Mouse (Mus musculus): ENCODE results near the gene Aadacl3. TPM values are rescaled to one million over a fixed set of nuclear protein-coding genes. Genes with fewer than 3 reads are reported as not detected.

Gene Aadacl3
- total and polyA plus RNA-seq, 3 experiments: not detected

- no peaks in the 10 kb centered on the region for H3K36me3 ChIP-seq (ENCODE audit: control insufficient read depth in 1 of 2, insufficient read depth in 2 of 2, low read length in 2 of 2)
- H3K27me3 ChIP-seq (ENCODE audit: control insufficient read depth in 1 of 2, insufficient read depth in 2 of 2, low read length in 2 of 2): no peaks in the 10 kb centered on the region
- TF ChIP-seq RCOR1 (IDR thresholded peaks at IDR 0.05; ENCODE audit: low read depth, low read length): no peak
- TF ChIP-seq EP300 (IDR thresholded peaks at IDR 0.05; ENCODE audit: low read depth in 1 of 2, low read length in 2 of 2): no peak
- no peak for TF ChIP-seq MEF2A (IDR thresholded peaks at IDR 0.05; ENCODE audit: extremely low read depth, insufficient replicate concordance, low read depth, low read length, poor library complexity, severe bottlenecking)
- TF ChIP-seq ETS1 (IDR thresholded peaks at IDR 0.05; ENCODE audit: low read depth, low read length): no peak
- TF ChIP-seq MYB (IDR thresholded peaks at IDR 0.05; ENCODE audit: low read depth, low read length): no peak
- no peak for TF ChIP-seq MAX (IDR thresholded peaks at IDR 0.05; ENCODE audit: low read length)
- no peak for TF ChIP-seq SMC3 (IDR thresholded peaks at IDR 0.05; ENCODE audit: low read depth, low read length)
- no peak for TF ChIP-seq TCF12 (IDR thresholded peaks at IDR 0.05; ENCODE audit: low read depth, low read length)
- no peak for TF ChIP-seq E2F4 (IDR thresholded peaks at IDR 0.05; ENCODE audit: borderline replicate concordance, low read depth, low read length)
- TF ChIP-seq MXI1 (IDR thresholded peaks at IDR 0.05; ENCODE audit: low read depth, low read length): no peak
- H3K27ac ChIP-seq (ENCODE audit: control insufficient read depth, low read depth, low read length): no peak overlapping the region
- H3K4me3 ChIP-seq (ENCODE audit: control insufficient read depth in 1 of 2, insufficient read depth in 1 of 2, low read depth in 2 of 2, low read length in 2 of 2): no peak overlapping the region
- DNase-seq (ENCODE audit: low read depth, low spot score): no peak
- H3K79me2 ChIP-seq (ENCODE audit: control insufficient read depth, insufficient read depth, low read length, poor library complexity): no peaks in the 10 kb centered on the region
- H3K9ac ChIP-seq (ENCODE audit: control insufficient read depth, low read depth, low read length, poor library complexity, severe bottlenecking): no peak overlapping the region
- no peaks in the 10 kb centered on the region for H3K9me3 ChIP-seq (replicated peaks; ENCODE audit: insufficient read depth, low read length)
- no peaks in the 10 kb centered on the region for H3K4me1 ChIP-seq (ENCODE audit: control insufficient read depth in 1 of 2, insufficient read depth in 2 of 2, low read length in 2 of 2)
Measured at GRCm38 (mm10) chr4:144468091-144468490, 4.5 kb upstream of the Aadacl3 start.

- DNase-seq (ENCODE audit: low read depth, low spot score): no peak
- no peak overlapping the region for H3K27ac ChIP-seq (ENCODE audit: control insufficient read depth, low read depth, low read length)
- H3K9me3 ChIP-seq (replicated peaks; ENCODE audit: insufficient read depth, low read length): no peaks in the 10 kb centered on the region
- no peak overlapping the region for H3K4me3 ChIP-seq (ENCODE audit: control insufficient read depth in 1 of 2, insufficient read depth in 1 of 2, low read depth in 2 of 2, low read length in 2 of 2)
- H3K36me3 ChIP-seq (ENCODE audit: control insufficient read depth in 1 of 2, insufficient read depth in 2 of 2, low read length in 2 of 2): no peaks in the 10 kb centered on the region
- H3K27me3 ChIP-seq (ENCODE audit: control insufficient read depth in 1 of 2, insufficient read depth in 2 of 2, low read length in 2 of 2): no peaks in the 10 kb centered on the region
- H3K9ac ChIP-seq (ENCODE audit: control insufficient read depth, low read depth, low read length, poor library complexity, severe bottlenecking): no peak overlapping the region
- H3K4me1 ChIP-seq (ENCODE audit: control insufficient read depth in 1 of 2, insufficient read depth in 2 of 2, low read length in 2 of 2): no peaks in the 10 kb centered on the region
- TF ChIP-seq MAZ (IDR thresholded peaks at IDR 0.05; ENCODE audit: low read depth, low read length): no peak
- no peak for TF ChIP-seq NELFE (IDR thresholded peaks at IDR 0.05; ENCODE audit: low read depth, low read length)
- TF ChIP-seq ELF1 (IDR thresholded peaks at IDR 0.05; ENCODE audit: low read depth, low read length): no peak
- no peak for TF ChIP-seq TCF12 (IDR thresholded peaks at IDR 0.05; ENCODE audit: low read depth, low read length)
- TF ChIP-seq NRF1 (IDR thresholded peaks at IDR 0.05; ENCODE audit: insufficient read depth, low read depth, low read length, poor library complexity, severe bottlenecking): no peak
- no peak for TF ChIP-seq USF1 (IDR thresholded peaks at IDR 0.05; ENCODE audit: low read depth, low read length)
- H3K79me2 ChIP-seq (ENCODE audit: control insufficient read depth, insufficient read depth, low read length, poor library complexity): no peaks in the 10 kb centered on the region
Measured at GRCm38 (mm10) chr4:144465206-144465605, 1.6 kb upstream of the Aadacl3 start.

GRCm38 (mm10) chr4:144453217-144453616, 10.3 kb downstream of the Aadacl3 start, which contains the start of gene Gm9944:
Gene Gm9944, minus strand, starts transcription at chr4:144453317.
- Histone ChIP-seq H3K9ac (ENCODE audit: control insufficient read depth, low read depth, low read length, poor library complexity, severe bottlenecking) (no peak within 1 kb of the TSS), H3K27me3 (ENCODE audit: control insufficient read depth in 1 of 2, insufficient read depth in 2 of 2, low read length in 2 of 2) (no peaks in the 10 kb centered on the region), H3K79me2 (ENCODE audit: control insufficient read depth, insufficient read depth, low read length, poor library complexity) (no peaks in the 10 kb centered on the region), H3K27ac (ENCODE audit: control insufficient read depth, low read depth, low read length) (no peak within 1 kb of the TSS), H3K9me3 (replicated peaks; ENCODE audit: insufficient read depth, low read length) (no peaks in the 10 kb centered on the region), H3K36me3 (ENCODE audit: control insufficient read depth in 1 of 2, insufficient read depth in 2 of 2, low read length in 2 of 2) (no peaks in the 10 kb centered on the region), H3K4me3 (ENCODE audit: control insufficient read depth in 1 of 2, insufficient read depth in 1 of 2, low read depth in 2 of 2, low read length in 2 of 2) (no peak within 1 kb of the TSS), H3K4me1 (ENCODE audit: control insufficient read depth in 1 of 2, insufficient read depth in 2 of 2, low read length in 2 of 2) (no peaks in the 10 kb centered on the region)
- no peak for DNase-seq (ENCODE audit: low read depth, low spot score)
- TF ChIP-seq GATA1 (IDR thresholded peaks at IDR 0.05; ENCODE audit: low read depth, low read length): no peak
- TF ChIP-seq USF2 (IDR thresholded peaks at IDR 0.05; ENCODE audit: borderline replicate concordance in 1 of 2, insufficient read depth in 1 of 2, low read depth in 1 of 2, low read length in 2 of 2): no peak
- TF ChIP-seq GABPA (IDR thresholded peaks at IDR 0.05; ENCODE audit: low read depth, low read length): no peak
- TF ChIP-seq CHD1 (IDR thresholded peaks at IDR 0.05; ENCODE audit: low read depth, low read length): no peak
- TF ChIP-seq RCOR1 (IDR thresholded peaks at IDR 0.05; ENCODE audit: low read depth, low read length): no peak
- no peak for TF ChIP-seq TCF12 (IDR thresholded peaks at IDR 0.05; ENCODE audit: low read depth, low read length)
- TF ChIP-seq SMC3 (IDR thresholded peaks at IDR 0.05; ENCODE audit: low read depth, low read length): no peak
- TF ChIP-seq MEF2A (IDR thresholded peaks at IDR 0.05; ENCODE audit: extremely low read depth, insufficient replicate concordance, low read depth, low read length, poor library complexity, severe bottlenecking): no peak
- no peak for TF ChIP-seq POLR2A (IDR thresholded peaks at IDR 0.05; ENCODE audit: control insufficient read depth in 1 of 2, insufficient read depth in 1 of 2, low read depth in 1 of 2, low read length in 2 of 2, poor library complexity in 1 of 2)
- TF ChIP-seq MYB (IDR thresholded peaks at IDR 0.05; ENCODE audit: low read depth, low read length): no peak
- no peak for TF ChIP-seq TAL1 (IDR thresholded peaks at IDR 0.05; ENCODE audit: low read length)
- TF ChIP-seq ELF1 (IDR thresholded peaks at IDR 0.05; ENCODE audit: low read depth, low read length): no peak
- TF ChIP-seq MYC (IDR thresholded peaks at IDR 0.05; ENCODE audit: low read depth, low read length): no peak
- TF ChIP-seq ZMIZ1 (IDR thresholded peaks at IDR 0.05; ENCODE audit: low read depth, low read length): no peak
- TF ChIP-seq RAD21 (IDR thresholded peaks at IDR 0.05; ENCODE audit: low read depth, low read length): no peak
- TF ChIP-seq ZC3H11A (IDR thresholded peaks at IDR 0.05; ENCODE audit: low read depth, low read length): no peak
- no peak for TF ChIP-seq CHD2 (IDR thresholded peaks at IDR 0.05; ENCODE audit: low read length)

All from MEL (cell line).